Mouse (Mus musculus) spleen, adult 2 months (tissue): Measurements from ENCODE around the gene H2afj.

Experiments
- CTCF ChIP-seq: fragments of 200-500 bp; IDR thresholded peaks from 2 replicates; pipeline ENCODE4 v1.5.1; 2011; ENCODE audit warnings: mild to moderate bottlenecking, inconsistent platforms; ENCODE audit not compliant: insufficient read depth, insufficient read length, insufficient replicate concordance; ENCODE audit errors: extremely low read depth
- POLR2A ChIP-seq: fragments of 200-500 bp; IDR thresholded peaks from 2 replicates; pipeline ENCODE4 v1.6.1; 2011; ENCODE audit warnings: low read depth, low read length, inconsistent platforms

DNA sequence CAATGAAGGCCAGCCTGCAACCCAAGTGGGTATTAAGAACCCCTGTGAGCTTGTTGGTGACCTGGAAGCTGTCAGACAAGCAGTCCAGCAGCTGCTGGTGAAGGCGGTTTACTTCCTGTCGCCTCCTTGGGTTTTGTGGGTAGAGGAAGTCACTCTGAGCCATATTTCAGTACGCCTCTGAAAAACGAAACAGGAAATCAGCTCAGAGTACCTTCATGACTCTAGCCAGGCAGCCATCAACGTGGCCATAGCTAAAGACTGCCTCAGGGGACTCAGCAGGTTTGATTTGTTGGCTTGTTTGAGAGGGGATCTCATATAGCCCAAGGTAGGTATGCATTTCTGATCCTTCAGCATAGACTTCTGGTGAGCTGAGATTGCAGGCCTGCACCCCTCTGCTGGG is 23.7 kb downstream of the H2afj start:
- no peak for TF ChIP-seq CTCF
- no peak for TF ChIP-seq POLR2A
